Mouse (Mus musculus) monocyte, adult 59 days (primary cell): ENCODE data around the gene Tcp11. TPM values are rescaled to one million over a fixed set of nuclear protein-coding genes. Genes with fewer than 3 reads are reported as not detected.

Experiments used
- total RNA-seq, 2 experiments: library from RNA; stranded (reverse); gene quantifications; one replicate each; pipeline ENCODE4 v1.2.4; 2023

The Tcp11 gene
- 1 to 10 TPM; 1.2 TPM for total RNA-seq

GRCm38 (mm10) chr17:28080045-28080816 lies at the start of gene Tcp11:
Gene Tcp11, minus strand, starts transcription at chr17:28080639.

Other genes with a start within 250 kb of the Tcp11 start
- 10 to 100 TPM; 59.7 to 61.3 TPM for gene Snrpc, start 242.5 kb downstream of the Tcp11 start, total RNA-seq
- gene Uhrf1bp1, start 224.2 kb downstream of the Tcp11 start, total RNA-seq: 10 to 100 TPM; 11.2 to 12.4 TPM
- gene Anks1, start 171.3 kb downstream of the Tcp11 start, total RNA-seq: 100 to 1,000 TPM; 111 to 113 TPM
- gene Taf11, start 170.8 kb downstream of the Tcp11 start, total RNA-seq: 10 to 100 TPM; 28.2 to 33.4 TPM
- under 1 TPM; 0.15 to 0.24 TPM for gene Scube3, start 61.5 kb upstream of the Tcp11 start, total RNA-seq
- gene Zfp523, start 96.5 kb upstream of the Tcp11 start, total RNA-seq: 1 to 10 TPM; 6.8 to 9.0 TPM
- 10 to 100 TPM; 49.9 to 51.2 TPM for gene Def6, start 127.1 kb upstream of the Tcp11 start, total RNA-seq
- gene Ppard, start 152.1 kb upstream of the Tcp11 start, total RNA-seq: 10 to 100 TPM; 42.2 to 43.7 TPM
- gene Fance, start 232.9 kb upstream of the Tcp11 start, total RNA-seq: 10 to 100 TPM; 20.9 to 22.0 TPM
- gene Rpl10a, start 247.8 kb upstream of the Tcp11 start, total RNA-seq: 100 to 1,000 TPM; 904 to 928 TPM